Mouse (Mus musculus) olfactory bulb, adult 2 months (tissue): ENCODE measurements at regions not wholly inside any gene's neighbourhood (a gene's known extent, or its start where the extent isn't known, plus 50 kb on each side); places are given as distances from the start of the nearest gene placed in this dataset.

Source experiments
- H3K27ac ChIP-seq: fragments of 200-500 bp; 2 replicates; pipeline ENCODE4 v1.5.1; 2012; ENCODE audit warnings: low read depth, low read length; ENCODE audit not compliant: insufficient read depth
- H3K4me1 ChIP-seq: fragments of 200-500 bp; 2 replicates; pipeline ENCODE4 v1.6.1; 2012; ENCODE audit warnings: low read length; ENCODE audit not compliant: control insufficient read depth, insufficient read depth
- H3K4me3 ChIP-seq: fragments of 200-500 bp; 2 replicates; pipeline ENCODE4 v1.5.1; 2012; ENCODE audit warnings: mild to moderate bottlenecking, low read depth, low read length, moderate library complexity; ENCODE audit not compliant: insufficient read depth
- CTCF ChIP-seq: fragments of 200-500 bp; IDR thresholded peaks from 2 replicates; pipeline ENCODE4 v1.5.1; 2012; ENCODE audit warnings: low read depth, mild to moderate bottlenecking, low read length, moderate library complexity; ENCODE audit not compliant: insufficient read depth
- POLR2A ChIP-seq: fragments of 200-500 bp; IDR thresholded peaks from 2 replicates; pipeline ENCODE4 v1.6.1; 2012; ENCODE audit warnings: mild to moderate bottlenecking, low read depth, low read length, moderate library complexity; ENCODE audit not compliant: insufficient read depth
- WGBS: fragments of 180-500 bp; shearing (Covaris S2); methylation state at CpG from one replicate; pipeline ENCODE4 v1.1.7; 2018; 5-methylcytosine and 5-hydroxymethylcytosine counted together

- 70% methylated on average over 7 of the region's 7 CpGs for WGBS
- TF ChIP-seq CTCF (no peak), POLR2A (no peak)
- no peak overlapping the region for H3K27ac ChIP-seq
- H3K4me1 ChIP-seq: peaks cover 11% of the 10 kb centered on the region; the same call in 1 of the 2 replicates
- H3K4me3 ChIP-seq: no peak overlapping the region
These were observed 174.7 kb upstream of the Dapk1 start for GRCm38 (mm10) chr13:60427077-60427476.

- Histone ChIP-seq H3K4me1 (peaks cover 11% of the 10 kb centered on the region; the same call in 1 of the 2 replicates), H3K27ac (no peak overlapping the region), H3K4me3 (no peak overlapping the region)
- TF ChIP-seq POLR2A (no peak), CTCF (no peak)
- 45% methylated on average over 12 of the region's 12 CpGs for WGBS
These were observed 173.9 kb upstream of the Dapk1 start for GRCm38 (mm10) chr13:60427755-60428385.

- Histone ChIP-seq H3K27ac (no peak overlapping the region), H3K4me3 (no peak overlapping the region), H3K4me1 (peaks cover 11% of the 10 kb centered on the region; the same call in 1 of the 2 replicates)
- WGBS: 80% methylated on average over 3 of the region's 3 CpGs
- TF ChIP-seq POLR2A: no peak
- no peak for TF ChIP-seq CTCF
These were observed 172.6 kb upstream of the Dapk1 start for GRCm38 (mm10) chr13:60429148-60429547.

- Histone ChIP-seq H3K4me3 (no peak overlapping the region), H3K27ac (no peak overlapping the region), H3K4me1 (peaks cover 4% of the 10 kb centered on the region; the same call in 1 of the 2 replicates)
- WGBS: 93% methylated on average over 8 of the region's 8 CpGs
- TF ChIP-seq CTCF (no peak), POLR2A (no peak)
These were observed 170.3 kb upstream of the Dapk1 start for GRCm38 (mm10) chr13:60431412-60431811.

- TF ChIP-seq POLR2A (no peak), CTCF (no peak)
- Histone ChIP-seq H3K4me1 (no peaks in the 10 kb centered on the region), H3K27ac (no peak overlapping the region), H3K4me3 (no peak overlapping the region)
- WGBS: 81% methylated on average over 11 of the region's 11 CpGs
These were observed 167.2 kb upstream of the Dapk1 start for GRCm38 (mm10) chr13:60434221-60435210.

- no peak overlapping the region for H3K27ac ChIP-seq
- no peaks in the 10 kb centered on the region for H3K4me1 ChIP-seq
- TF ChIP-seq POLR2A: no peak
- no peak for TF ChIP-seq CTCF
- 84% methylated on average over 5 of the region's 5 CpGs for WGBS
- H3K4me3 ChIP-seq: no peak overlapping the region
These were observed 166.4 kb upstream of the Dapk1 start for GRCm38 (mm10) chr13:60435333-60435732.

- Histone ChIP-seq H3K4me3 (no peak overlapping the region), H3K27ac (no peak overlapping the region), H3K4me1 (no peaks in the 10 kb centered on the region)
- 90% methylated on average over 2 of the region's 2 CpGs for WGBS
- TF ChIP-seq CTCF (no peak), POLR2A (no peak)
These were observed 163.6 kb upstream of the Dapk1 start for GRCm38 (mm10) chr13:60438177-60438576.

GRCm38 (mm10) chr13:60440586-60440985 lies 161.2 kb upstream of the Dapk1 start:
- TF ChIP-seq CTCF (no peak), POLR2A (no peak)
- Histone ChIP-seq H3K4me3 (no peak overlapping the region), H3K27ac (no peak overlapping the region), H3K4me1 (no peaks in the 10 kb centered on the region)
- WGBS: 81% methylated on average over 3 of the region's 3 CpGs

GRCm38 (mm10) chr13:60445164-60445563 lies 156.6 kb upstream of the Dapk1 start:
- H3K4me3 ChIP-seq: no peak overlapping the region
- 92% methylated on average over 5 of the region's 5 CpGs for WGBS
- TF ChIP-seq CTCF (no peak), POLR2A (no peak)

More at GRCm38 (mm10) chr13:60445164-60445563, 156.6 kb upstream of the Dapk1 start:
- Histone ChIP-seq H3K27ac (no peak overlapping the region), H3K4me1 (no peaks in the 10 kb centered on the region)
